Mouse (Mus musculus): ENCODE data around the gene E330017A01Rik.

The E330017A01Rik gene

DNA sequence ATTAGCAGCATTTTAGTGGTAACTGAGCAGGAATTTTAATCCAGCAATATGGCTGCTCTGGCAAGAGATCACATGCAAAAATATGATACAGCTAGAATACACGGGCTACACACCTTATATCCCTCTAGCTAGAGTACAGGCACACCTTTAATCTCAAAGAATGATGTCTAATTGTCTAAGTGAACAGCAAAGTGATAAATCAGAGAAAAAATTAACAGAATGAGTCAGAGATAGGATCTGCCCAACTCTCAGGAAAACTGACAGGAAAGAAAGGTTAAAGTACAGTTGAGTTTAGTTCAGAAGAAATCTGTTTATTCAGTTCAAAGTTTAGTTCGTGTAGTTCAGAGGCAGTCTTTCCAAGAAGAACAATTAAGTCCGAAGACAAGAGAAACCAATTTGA is 47.2 kb downstream of the E330017A01Rik start:
- DNase-seq (ENCODE audit: extremely low spot score): no peak

DNA sequence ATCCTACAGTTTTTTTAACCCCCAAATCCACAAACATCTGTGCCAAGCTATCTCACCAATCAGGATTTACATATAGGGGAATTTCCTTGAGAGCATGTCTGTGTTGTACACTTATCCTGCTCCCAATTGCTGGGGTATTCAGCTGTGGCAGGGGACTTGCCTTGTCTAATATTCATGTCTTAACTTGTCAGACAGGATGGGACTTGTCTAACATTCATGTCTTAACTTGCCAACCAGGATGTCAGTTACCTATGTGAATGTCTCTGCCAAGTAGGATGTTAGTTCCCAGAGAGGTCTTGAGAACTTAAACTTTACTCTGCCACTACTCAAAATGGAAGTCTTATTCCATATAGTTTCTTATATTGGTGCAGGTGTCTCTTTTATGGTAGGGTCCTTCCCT is 49.1 kb downstream of the E330017A01Rik start:
- DNase-seq (ENCODE audit: extremely low spot score): no peak

Measured in embryo, embryonic 9.5 days (tissue).